Mouse (Mus musculus) ES-E14 (cell line): ENCODE measurements at regions not wholly inside any gene's neighbourhood (a gene's known extent, or its start where the extent isn't known, plus 50 kb on each side); places are given as distances from the start of the nearest gene placed in this dataset.
A peak's percentile ranks its signal among the peaks of the same experiment; 100 is the strongest.

Source experiments
- DNase-seq: peaks from one replicate; pipeline ENCODE4 v3.0.0-alpha.2; 2013; ENCODE audit warnings: low read depth, low spot score
- H3K27ac ChIP-seq: 2 replicates; pipeline ENCODE4 v1.5.1; 2012; ENCODE audit warnings: low read depth, mild to moderate bottlenecking, low read length, moderate library complexity, mixed read lengths; ENCODE audit not compliant: poor library complexity, insufficient read depth, severe bottlenecking
- H3K36me3 ChIP-seq: 2 replicates; pipeline ENCODE4 v1.6.1; 2012; ENCODE audit warnings: mild to moderate bottlenecking, low read length, moderate library complexity, mixed read lengths; ENCODE audit not compliant: control insufficient read depth, poor library complexity, insufficient read depth, severe bottlenecking
- H3K4me1 ChIP-seq, 2 experiments: fragments of 150-350 bp in 1 of 2; sonication (generic) in 1 of 2; 2 replicates each; pipeline ENCODE4 v1.6.1; 2012; ENCODE audit warnings: low read length in 2 of 2, mild to moderate bottlenecking in 1 of 2, mixed read lengths in 1 of 2; ENCODE audit not compliant: control insufficient read depth in 2 of 2, insufficient read depth in 2 of 2, poor library complexity in 1 of 2
- H3K4me3 ChIP-seq, 2 experiments: fragments of 150-350 bp in 1 of 2; sonication (generic) in 1 of 2; 2 replicates each; pipeline ENCODE4 v1.5.1; 2012; ENCODE audit warnings: low read length in 2 of 2, low read depth in 1 of 2, mild to moderate bottlenecking in 1 of 2, mixed read lengths in 1 of 2; ENCODE audit not compliant: insufficient read depth in 1 of 2, poor library complexity in 1 of 2, severe bottlenecking in 1 of 2
- H3K9ac ChIP-seq: 2 replicates; pipeline ENCODE4 v1.6.1; 2012; ENCODE audit warnings: low read depth, mild to moderate bottlenecking, low read length, mixed read lengths; ENCODE audit not compliant: poor library complexity, insufficient read depth, severe bottlenecking
- H3K9me3 ChIP-seq: fragments of 150-350 bp; sonication (generic); 2 replicates; pipeline ENCODE4 v1.6.1; 2012; ENCODE audit warnings: low read depth, mild to moderate bottlenecking, low read length; ENCODE audit not compliant: control insufficient read depth, insufficient read depth
- CHD2 ChIP-seq: IDR thresholded peaks from 2 replicates; pipeline ENCODE4 v1.6.1; 2014; ENCODE audit warnings: mild to moderate bottlenecking, low read depth, low read length, inconsistent platforms
- HCFC1 ChIP-seq: IDR thresholded peaks from 2 replicates; pipeline ENCODE4 v1.6.1; 2012; ENCODE audit warnings: low read length, inconsistent platforms, borderline replicate concordance; ENCODE audit not compliant: insufficient read depth
- MAFK ChIP-seq: IDR thresholded peaks from 2 replicates; pipeline ENCODE4 v1.6.1; 2014; ENCODE audit warnings: mild to moderate bottlenecking, low read depth, low read length, inconsistent platforms; ENCODE audit not compliant: insufficient read depth
- ZC3H11A ChIP-seq: IDR thresholded peaks from 2 replicates; pipeline ENCODE4 v1.6.1; 2012; ENCODE audit warnings: low read depth, mild to moderate bottlenecking, inconsistent platforms, low read length, borderline replicate concordance
- ZNF384 ChIP-seq: IDR thresholded peaks from 2 replicates; pipeline ENCODE4 v1.6.1; 2012; ENCODE audit warnings: low read depth, low read length, inconsistent platforms
- in situ Hi-C, 2 experiments: fragments of 600-800 bp; cut with MboI; formaldehyde crosslinking; loops; one replicate each; pipeline ENCODE4 v1.15.1; 2025; ENCODE audit warnings: low sequenced_read_pairs in 2 of 2, inconsistent platforms in 1 of 2; ENCODE audit not compliant: unreplicated experiment in 2 of 2

- no peaks in the 10 kb centered on the region for H3K9me3 ChIP-seq
- H3K4me1 ChIP-seq, result no peaks in the 10 kb centered on the region
- H3K4me3 ChIP-seq, result no peak overlapping the region
- H3K27ac ChIP-seq, result no peak overlapping the region
- peak; percentile 96 for TF ChIP-seq ZNF384
- no peak for TF ChIP-seq CHD2
- no peaks in the 10 kb centered on the region for H3K36me3 ChIP-seq
- in situ Hi-C loops, result loop anchor here in 1 of 2 experiments (5.0 kb wide), 1 partner anchor 130 kb away; no protein-coding TSS in a partner anchor
- H3K9ac ChIP-seq, result no peak overlapping the region
- DNase-seq, result no peak
These were observed 114.4 kb downstream of the Pih1d3 start for GRCm38 (mm10) chr1:31337087-31337486.

GRCm38 (mm10) chr1:31363971-31364370, 141.3 kb downstream of the Pih1d3 start:
- in situ Hi-C loops, result no loop called here
- DNase-seq, result no peak
- Histone ChIP-seq H3K9ac (no peak overlapping the region), H3K27ac (no peak overlapping the region), H3K36me3 (no peaks in the 10 kb centered on the region), H3K4me3 (no peak overlapping the region), H3K9me3 (no peaks in the 10 kb centered on the region), H3K4me1 (no peaks in the 10 kb centered on the region)
- TF ChIP-seq ZC3H11A (no peak), ZNF384 (no peak), CHD2 (no peak), MAFK (no peak), HCFC1 (no peak)

- Histone ChIP-seq H3K36me3 (no peaks in the 10 kb centered on the region), H3K4me3 (no peak overlapping the region), H3K9ac (no peak overlapping the region), H3K9me3 (no peaks in the 10 kb centered on the region), H3K4me1 (no peaks in the 10 kb centered on the region), H3K27ac (no peak overlapping the region)
- in situ Hi-C loops, result no loop called here
- no peak for DNase-seq
- TF ChIP-seq ZC3H11A, result no peak
- TF ChIP-seq HCFC1, result no peak
- TF ChIP-seq CHD2, result no peak
- TF ChIP-seq MAFK, result no peak
- TF ChIP-seq ZNF384, result no peak
These were observed 154.7 kb downstream of the Pih1d3 start for GRCm38 (mm10) chr1:31377324-31377723.

- H3K36me3 ChIP-seq, result no peaks in the 10 kb centered on the region
- no peak overlapping the region for H3K4me3 ChIP-seq
- no peaks in the 10 kb centered on the region for H3K9me3 ChIP-seq
- in situ Hi-C loops, result no loop called here
- H3K9ac ChIP-seq, result no peak overlapping the region
- no peaks in the 10 kb centered on the region for H3K4me1 ChIP-seq
- TF ChIP-seq MAFK, result no peak
- no peak for TF ChIP-seq CHD2
- TF ChIP-seq HCFC1, result no peak
- no peak for TF ChIP-seq ZC3H11A
- H3K27ac ChIP-seq, result no peak overlapping the region
- no peak for DNase-seq
These were observed 156.4 kb downstream of the Pih1d3 start for GRCm38 (mm10) chr1:31379032-31379431.

GRCm38 (mm10) chr1:31380312-31380711, 157.7 kb downstream of the Pih1d3 start:
- in situ Hi-C loops, result no loop called here

More at GRCm38 (mm10) chr1:31380312-31380711, 157.7 kb downstream of the Pih1d3 start:
- DNase-seq, result no peak
- Histone ChIP-seq H3K4me3 (no peak overlapping the region), H3K9ac (no peak overlapping the region), H3K9me3 (no peaks in the 10 kb centered on the region), H3K36me3 (no peaks in the 10 kb centered on the region), H3K4me1 (no peaks in the 10 kb centered on the region), H3K27ac (no peak overlapping the region)
- no peak for TF ChIP-seq CHD2
- TF ChIP-seq MAFK, result no peak
- no peak for TF ChIP-seq ZNF384
- TF ChIP-seq HCFC1, result no peak
- no peak for TF ChIP-seq ZC3H11A
